Mouse (Mus musculus) spleen, adult 2 months (tissue): Measurements from ENCODE around the gene Slc5a3.

Experiments
- CTCF ChIP-seq: fragments of 200-500 bp; IDR thresholded peaks from 2 replicates; pipeline ENCODE4 v1.5.1; 2011; ENCODE audit warnings: mild to moderate bottlenecking, inconsistent platforms; ENCODE audit not compliant: insufficient read depth, insufficient read length, insufficient replicate concordance; ENCODE audit errors: extremely low read depth
- POLR2A ChIP-seq: fragments of 200-500 bp; IDR thresholded peaks from 2 replicates; pipeline ENCODE4 v1.6.1; 2011; ENCODE audit warnings: low read depth, low read length, inconsistent platforms

- TF ChIP-seq CTCF (no peak), POLR2A (no peak)
Measured at GRCm38 (mm10) chr16:92021656-92022400, 36.3 kb upstream of the Slc5a3 start.
